Mouse (Mus musculus) brown adipose tissue, adult 24 weeks (tissue): ENCODE data around the gene Gal3st2b. TPM values are rescaled to one million over a fixed set of nuclear protein-coding genes. Genes with fewer than 3 reads are reported as not detected.
"Not testable (repeated sequence)": the region's sequence is repeated elsewhere in the genome, so short reads cannot be mapped to it uniquely, and the experiment has no call there.

ENCODE experiments used
- H3K27ac ChIP-seq: fragments of 200-500 bp; replicated peaks from 2 replicates; pipeline ENCODE4 v1.5.1; 2012; ENCODE audit warnings: low read depth, mild to moderate bottlenecking, low read length
- H3K4me1 ChIP-seq: fragments of 200-500 bp; 2 replicates; pipeline ENCODE4 v1.6.1; 2012; ENCODE audit warnings: low read length, mixed read lengths; ENCODE audit not compliant: control insufficient read depth, insufficient read depth, insufficient read length
- H3K4me3 ChIP-seq: fragments of 200-500 bp; 2 replicates; pipeline ENCODE4 v1.5.1; 2012; ENCODE audit warnings: low read depth, mild to moderate bottlenecking, low read length, moderate library complexity; ENCODE audit not compliant: insufficient read depth
- polyA plus RNA-seq: library from polyadenylated mRNA; stranded (reverse); fragments of >200 nt; gene quantifications from 2 replicates; pipeline ENCODE4 v1.2.4, GENCODE M21; 2012; ENCODE audit not compliant: missing spikeins, insufficient read depth, insufficient read length

The Gal3st2b gene
- polyA plus RNA-seq, 1 experiment: not detected

DNA sequence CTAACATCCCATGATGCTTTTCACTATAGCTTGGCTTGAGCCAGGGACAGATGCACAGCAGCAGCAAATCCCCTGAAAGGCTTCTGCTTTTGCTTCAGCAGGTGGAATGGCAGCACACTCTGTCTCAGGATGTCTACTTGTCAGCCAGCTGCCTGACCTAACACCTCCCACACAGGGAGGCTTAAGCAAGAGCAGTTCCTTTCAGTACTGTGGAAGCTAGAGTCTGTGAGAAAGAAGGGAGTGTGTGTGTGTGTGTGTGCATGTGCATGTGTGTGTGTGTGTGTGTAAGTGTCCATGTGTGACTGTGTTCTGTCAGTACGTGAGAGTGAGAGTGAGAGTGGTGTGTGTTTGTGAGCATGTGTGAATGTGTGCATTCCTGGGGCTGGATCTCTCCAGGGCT is 19.7 kb downstream of the Gal3st2b start:
- H3K4me1 ChIP-seq, H3K27ac ChIP-seq, H3K4me3 ChIP-seq: not testable (repeated sequence)

DNA sequence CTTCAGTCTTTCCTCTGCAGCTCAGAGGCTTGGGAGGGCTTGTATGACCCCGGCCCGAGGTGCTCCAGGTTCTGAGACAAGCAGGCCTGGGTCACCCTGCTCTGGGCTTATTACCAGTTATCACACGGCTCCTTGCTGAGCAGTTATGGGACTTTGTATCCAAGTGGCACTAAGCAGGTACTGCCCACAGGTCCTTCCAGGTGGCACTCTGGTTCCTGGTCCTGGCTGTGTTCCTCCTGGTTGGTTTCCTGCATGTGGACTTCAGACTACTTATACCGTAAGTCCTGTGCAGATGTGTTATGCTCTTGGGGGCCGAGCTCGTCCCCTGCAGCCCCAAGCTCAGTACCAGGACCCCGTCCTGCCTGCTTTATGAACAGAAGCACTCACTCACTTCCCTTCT is 20.3 kb downstream of the Gal3st2b start:
- not testable (repeated sequence) for H3K4me3 ChIP-seq, H3K4me1 ChIP-seq, H3K27ac ChIP-seq

DNA sequence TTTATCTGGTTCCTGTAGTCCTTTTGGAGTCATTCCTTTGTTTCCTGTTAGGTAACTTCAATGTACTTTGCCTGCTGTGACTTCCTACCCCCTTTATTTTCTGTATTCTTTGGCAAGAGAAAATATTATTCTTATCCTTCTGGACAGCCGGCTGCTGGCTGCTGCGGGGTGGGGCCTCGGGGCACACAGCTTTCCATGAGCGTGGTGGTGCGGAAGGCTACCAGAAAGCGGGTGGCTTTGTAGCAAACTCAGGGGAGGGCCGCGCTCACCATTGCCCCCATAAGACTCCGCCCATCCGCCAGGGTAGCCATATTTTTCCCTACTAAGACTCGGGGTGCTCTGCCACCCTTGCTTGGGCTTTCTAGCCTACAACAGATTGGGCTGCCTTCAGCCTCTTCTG is 31.0 kb downstream of the Gal3st2b start:
- H3K27ac ChIP-seq, H3K4me1 ChIP-seq, H3K4me3 ChIP-seq: not testable (repeated sequence)

DNA sequence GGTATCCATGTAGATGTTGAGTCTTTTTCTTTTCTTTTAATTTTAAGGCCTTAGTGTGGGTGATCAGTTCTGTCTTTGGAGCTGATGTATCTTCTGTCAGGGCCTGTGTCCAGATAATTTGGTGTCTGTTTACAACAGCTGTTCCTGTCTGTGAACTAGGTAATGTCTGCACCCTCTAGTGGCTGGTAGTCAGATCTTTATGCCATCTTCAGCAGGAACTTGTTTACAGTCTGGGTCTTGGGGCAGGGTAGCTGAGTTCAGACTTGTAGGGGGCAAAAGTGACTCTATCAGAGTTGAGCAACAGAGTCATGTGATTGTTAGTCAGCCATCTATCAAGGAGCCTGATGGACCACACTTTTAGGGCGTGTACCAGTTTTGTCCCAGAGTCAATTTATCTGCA is 48.4 kb downstream of the Gal3st2b start:
- H3K4me1 ChIP-seq, H3K4me3 ChIP-seq: not testable (repeated sequence)

DNA sequence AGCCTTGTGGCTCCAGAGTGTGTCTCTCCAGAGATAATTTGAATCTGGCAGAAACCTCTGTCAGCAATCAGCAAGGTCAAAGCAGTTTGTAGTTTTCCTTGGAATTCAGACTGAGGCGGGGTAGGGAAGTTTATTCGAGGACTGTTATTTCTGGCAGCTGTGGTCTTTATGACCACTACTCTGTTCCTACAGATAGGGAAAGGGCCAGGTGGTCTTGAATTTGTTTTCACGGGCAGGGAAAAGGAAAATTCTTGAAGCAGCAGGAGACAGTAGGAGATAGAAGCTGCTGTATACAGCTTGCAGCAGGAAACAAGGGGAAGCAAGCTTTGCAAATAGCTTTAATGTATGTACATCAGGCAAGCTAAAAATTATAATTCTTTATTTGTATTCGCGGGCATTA is 52.3 kb downstream of the Gal3st2b start:
- H3K4me3 ChIP-seq, H3K27ac ChIP-seq, H3K4me1 ChIP-seq: not testable (repeated sequence)

More for the DNA sequence above, 48.4 kb downstream of the Gal3st2b start:
- H3K27ac ChIP-seq: not testable (repeated sequence)

DNA sequence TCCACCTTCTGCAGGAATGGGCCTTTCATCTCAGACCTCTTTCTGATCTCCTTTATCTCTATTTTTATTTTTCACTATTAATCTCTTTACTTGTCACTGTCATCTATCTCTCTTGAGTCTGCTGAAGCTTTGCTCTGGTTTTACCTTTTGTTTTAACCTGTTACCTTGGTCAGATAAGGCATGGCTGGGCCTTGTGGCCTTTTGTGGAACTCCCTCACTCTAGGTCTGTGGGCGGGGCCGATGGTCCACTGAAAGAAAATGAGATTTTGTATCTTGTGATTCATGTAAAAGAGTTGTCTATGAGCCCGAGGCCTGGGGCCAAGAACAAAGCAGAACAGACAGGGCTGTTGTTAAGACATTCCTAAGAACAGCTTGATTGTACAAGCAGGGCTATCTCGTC is 52.7 kb downstream of the Gal3st2b start:
- not testable (repeated sequence) for H3K4me3 ChIP-seq, H3K4me1 ChIP-seq, H3K27ac ChIP-seq

DNA sequence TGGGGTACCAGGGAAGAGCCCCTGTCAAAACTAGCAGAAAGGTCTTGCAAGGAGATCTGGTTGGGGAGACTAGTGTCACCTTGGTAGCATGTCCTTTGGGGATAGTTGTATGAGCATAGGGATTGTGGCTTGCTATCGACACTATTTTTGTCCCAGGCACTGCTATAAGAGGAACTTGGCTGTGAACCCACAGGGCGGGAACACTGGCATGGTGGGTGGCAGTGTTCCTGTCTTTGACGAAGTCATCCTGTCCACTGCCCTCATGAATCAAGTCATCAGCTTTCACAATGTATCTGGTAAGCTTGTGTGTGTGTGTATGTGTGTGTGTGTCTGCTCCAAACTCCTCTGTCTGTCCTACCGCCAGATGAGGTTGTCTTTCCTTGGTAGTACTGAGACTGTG is 57.7 kb downstream of the Gal3st2b start:
- H3K4me1 ChIP-seq, H3K4me3 ChIP-seq, H3K27ac ChIP-seq: not testable (repeated sequence)

DNA sequence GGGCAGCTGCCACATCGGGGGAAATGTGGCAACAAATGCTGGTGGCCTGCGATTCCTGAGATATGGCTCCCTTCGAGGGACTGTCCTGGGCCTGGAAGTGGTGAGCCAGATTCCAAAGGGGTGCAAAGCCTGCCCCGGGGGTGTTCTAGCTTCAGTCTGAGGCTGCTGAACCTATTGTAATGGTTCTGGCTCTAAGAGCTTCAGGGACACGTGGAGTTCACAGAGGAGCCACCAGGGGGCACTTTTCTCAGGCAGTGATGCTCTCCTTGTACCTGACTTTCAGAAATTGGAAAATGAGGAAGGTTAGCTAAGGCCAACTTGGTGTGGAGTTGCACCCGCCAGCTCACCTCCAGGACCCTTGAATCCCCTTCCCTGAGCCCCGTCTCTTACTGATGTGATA is 60.2 kb downstream of the Gal3st2b start:
- H3K4me1 ChIP-seq, H3K4me3 ChIP-seq, H3K27ac ChIP-seq: not testable (repeated sequence)

DNA sequence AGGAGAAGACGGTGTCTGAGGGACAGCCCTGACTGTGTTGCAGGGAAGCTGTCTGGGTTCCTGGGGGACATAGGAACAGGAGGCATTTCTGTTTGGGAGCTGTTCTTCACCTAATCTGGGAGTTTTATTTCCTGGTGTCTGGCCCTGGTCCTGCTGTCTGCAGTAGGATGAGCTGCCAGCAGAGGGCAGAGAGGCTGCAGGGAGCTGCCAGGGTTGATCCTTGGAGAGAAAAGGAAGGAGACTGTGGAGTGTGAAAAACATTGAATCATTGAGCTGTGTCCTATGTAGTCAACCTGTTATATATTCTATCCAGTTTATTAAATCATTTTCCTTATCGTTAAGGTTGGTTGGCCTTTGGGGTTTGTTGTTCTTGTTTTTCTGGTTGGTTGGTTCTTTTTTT is 62.8 kb downstream of the Gal3st2b start:
- H3K4me3 ChIP-seq: not testable (repeated sequence)

DNA sequence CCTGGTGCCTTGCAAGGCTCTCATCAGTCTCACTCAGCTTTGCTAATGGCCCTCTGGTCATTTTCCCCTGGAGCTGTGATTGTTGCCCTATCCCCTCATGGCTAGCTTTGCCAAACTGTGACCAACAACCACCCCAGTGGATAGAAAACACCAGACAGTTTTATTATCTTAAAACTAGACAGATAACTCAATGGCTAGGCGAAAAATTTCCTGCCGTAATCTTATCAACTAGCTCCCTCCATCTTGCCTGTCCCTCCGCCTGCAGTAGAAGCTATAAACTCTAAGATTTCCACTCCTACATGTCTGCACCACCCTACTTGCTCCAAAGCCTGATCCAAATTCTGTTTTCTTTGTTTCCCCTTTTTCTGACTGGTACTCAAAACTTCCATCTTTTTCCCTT is 68.1 kb downstream of the Gal3st2b start:
- H3K4me1 ChIP-seq: no peaks in the 10 kb centered on the region
- H3K27ac ChIP-seq: no peak overlapping the region
- no peak overlapping the region for H3K4me3 ChIP-seq

More for the DNA sequence above, 62.8 kb downstream of the Gal3st2b start:
- not testable (repeated sequence) for H3K4me1 ChIP-seq, H3K27ac ChIP-seq

DNA sequence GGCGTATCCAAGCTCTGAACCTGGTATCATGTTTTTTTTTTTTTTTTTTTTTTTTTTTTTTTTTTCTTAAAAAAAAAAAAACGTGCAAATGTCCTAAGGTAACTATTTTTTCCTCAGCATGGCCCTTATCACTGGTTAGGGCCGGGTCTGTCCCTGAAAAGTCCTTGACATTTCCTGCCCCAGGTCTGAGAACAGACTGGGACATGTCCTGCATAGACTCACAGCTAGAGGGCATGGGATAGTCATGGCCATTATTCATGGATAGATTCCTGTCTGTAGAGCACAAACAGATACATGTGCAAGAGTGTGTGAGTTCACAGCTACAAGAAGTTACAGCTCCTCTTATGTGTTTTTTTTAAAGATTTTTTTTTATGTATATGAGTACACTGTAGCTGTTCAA is 70.7 kb downstream of the Gal3st2b start:
- Histone ChIP-seq H3K27ac (no peak overlapping the region), H3K4me3 (no peak overlapping the region), H3K4me1 (no peaks in the 10 kb centered on the region)

DNA sequence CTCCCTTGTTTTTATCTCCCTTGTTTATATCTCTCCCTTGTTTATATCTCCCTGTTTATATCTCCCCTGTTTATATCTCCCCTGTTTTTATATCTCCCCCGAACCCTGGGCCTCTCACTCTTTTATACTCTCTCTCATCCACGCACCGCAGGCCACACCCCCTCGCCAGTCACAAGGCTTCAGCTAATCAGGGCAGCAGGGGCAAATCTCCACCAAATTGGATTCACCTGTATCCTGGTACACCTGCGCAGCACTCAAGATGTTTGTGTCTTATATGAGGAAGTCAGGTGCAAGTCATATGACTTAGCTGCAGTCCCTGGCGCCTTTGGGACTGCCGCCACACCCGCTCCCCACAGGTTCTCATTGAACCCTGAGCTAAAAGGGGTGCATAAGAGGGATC is 72.1 kb downstream of the Gal3st2b start, which contains the start of gene Gal3st2c:
Gene Gal3st2c (plus strand): TSS at position 301 of the 400 bp plus-strand sequence.
- H3K4me1 ChIP-seq, H3K4me3 ChIP-seq, H3K27ac ChIP-seq: not testable (repeated sequence)

DNA sequence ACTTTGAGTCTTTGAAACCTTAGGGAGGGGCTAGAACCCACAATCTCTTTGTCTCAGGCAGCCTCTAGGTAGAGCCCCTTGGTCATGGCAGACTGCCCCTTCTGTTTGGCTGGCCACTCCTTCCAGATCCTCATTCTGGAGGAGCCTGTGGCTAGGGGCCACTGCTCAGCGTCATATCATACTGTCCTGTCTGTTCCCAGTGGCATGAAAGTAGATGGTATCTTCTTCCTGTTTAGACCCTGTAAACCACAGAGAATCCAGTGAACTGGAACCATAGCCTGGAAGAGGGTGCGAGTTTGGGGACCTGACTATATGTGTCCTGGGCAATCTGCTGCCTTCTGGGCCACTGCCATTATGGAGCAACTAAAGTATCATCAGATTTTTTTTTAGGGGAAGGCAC is 73.0 kb downstream of the Gal3st2b start:
- not testable (repeated sequence) for H3K4me3 ChIP-seq, H3K4me1 ChIP-seq, H3K27ac ChIP-seq

DNA sequence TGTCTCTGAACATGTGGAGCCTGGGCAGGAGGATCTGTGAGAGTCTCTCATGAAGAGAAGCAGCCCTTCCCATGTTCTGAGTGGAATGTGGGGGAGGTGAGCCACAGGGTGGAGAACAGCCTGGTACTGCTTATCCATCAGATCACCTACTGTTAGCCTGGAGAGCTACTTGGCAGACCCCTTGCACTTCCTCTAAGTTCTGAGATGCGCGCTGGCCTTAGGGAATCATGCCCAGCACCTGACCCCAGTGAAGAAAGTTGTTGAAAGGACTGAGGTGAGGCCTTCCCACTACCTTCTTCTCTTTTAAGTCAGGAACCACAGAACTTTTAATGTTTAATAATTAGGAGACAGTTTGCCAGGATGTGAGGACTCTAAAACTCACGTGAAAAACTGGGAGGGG is 73.4 kb downstream of the Gal3st2b start:
- H3K4me3 ChIP-seq, H3K4me1 ChIP-seq, H3K27ac ChIP-seq: not testable (repeated sequence)
